Mouse (Mus musculus): ENCODE results near the gene Agpat2.

Agpat2 gene

GRCm38 (mm10) chr2:26603720-26604671 is at the start of gene Agpat2:
Gene Agpat2 (minus strand): TSS chr2:26604417.
- peak; percentile 94 for DNase-seq

GRCm38 (mm10) chr2:26646643-26647293 is 42.6 kb upstream of the Agpat2 start:
- peak; percentile 89 for DNase-seq

- DNase-seq, result peak; percentile 62
These were observed 39.7 kb upstream of the Agpat2 start for GRCm38 (mm10) chr2:26643942-26644341.

- DNase-seq, result no peak
These were observed 36.9 kb upstream of the Agpat2 start for GRCm38 (mm10) chr2:26641006-26641647.

GRCm38 (mm10) chr2:26639838-26640830 is 35.9 kb upstream of the Agpat2 start:
- peak; percentile 98 for DNase-seq

GRCm38 (mm10) chr2:26639083-26639482 is 34.9 kb upstream of the Agpat2 start:
- peak; percentile 67 for DNase-seq

- DNase-seq, result no peak
These were observed 34.4 kb upstream of the Agpat2 start for GRCm38 (mm10) chr2:26638572-26638971.

GRCm38 (mm10) chr2:26638039-26638438 is 33.8 kb upstream of the Agpat2 start:
- DNase-seq, result no peak

GRCm38 (mm10) chr2:26637316-26637932 is 33.2 kb upstream of the Agpat2 start:
- DNase-seq, result no peak

- no peak for DNase-seq
These were observed 32.1 kb upstream of the Agpat2 start for GRCm38 (mm10) chr2:26636325-26636635.

- DNase-seq, result no peak
These were observed 31.5 kb upstream of the Agpat2 start for GRCm38 (mm10) chr2:26635489-26636324.

GRCm38 (mm10) chr2:26634629-26635488 is 30.6 kb upstream of the Agpat2 start:
- DNase-seq, result peak; percentile 38

- DNase-seq, result no peak
These were observed 29.8 kb upstream of the Agpat2 start for GRCm38 (mm10) chr2:26633953-26634530.

GRCm38 (mm10) chr2:26632541-26633395 is 28.6 kb upstream of the Agpat2 start:
- no peak for DNase-seq

GRCm38 (mm10) chr2:26628792-26629437 is 24.7 kb upstream of the Agpat2 start:
- peak; percentile 22 for DNase-seq

GRCm38 (mm10) chr2:26627921-26628739 is 23.9 kb upstream of the Agpat2 start, which contains the start of gene Fam69b:
Gene Fam69b (plus strand): TSS chr2:26628457.
- peak; percentile 82 for DNase-seq

GRCm38 (mm10) chr2:26626081-26626480 is 21.9 kb upstream of the Agpat2 start:
- DNase-seq, result no peak
